Mouse (Mus musculus) cerebellum, adult 2 months (tissue): ENCODE measurements around the gene Capn8. TPM values are rescaled to one million over a fixed set of nuclear protein-coding genes. Genes with fewer than 3 reads are reported as not detected.

Experiments used
- DNase-seq, 2 experiments: peaks; one replicate each; pipeline ENCODE4 v3.0.0; 2021
- H3K27ac ChIP-seq: fragments of 200-500 bp; 2 replicates; pipeline ENCODE4 v1.5.1; 2012; ENCODE audit warnings: low read length, control low read depth, inconsistent platforms; ENCODE audit not compliant: insufficient read depth
- H3K27me3 ChIP-seq: fragments of 200-500 bp; 2 replicates; pipeline ENCODE4 v1.6.1; 2012; ENCODE audit warnings: inconsistent platforms, mild to moderate bottlenecking, low read length, moderate library complexity; ENCODE audit not compliant: control insufficient read depth, insufficient read depth
- H3K4me1 ChIP-seq: fragments of 200-500 bp; 2 replicates; pipeline ENCODE4 v1.6.1; 2011; ENCODE audit warnings: low read length; ENCODE audit not compliant: control insufficient read depth, insufficient read depth
- H3K4me3 ChIP-seq: fragments of 200-500 bp; replicated peaks from 2 replicates; pipeline ENCODE3; 2011; ENCODE audit warnings: mild to moderate bottlenecking, low read depth, low read length, control low read depth; ENCODE audit not compliant: insufficient read depth
- CTCF ChIP-seq: fragments of 200-500 bp; IDR thresholded peaks from 2 replicates; pipeline ENCODE4 v1.5.1; 2011; ENCODE audit warnings: low read depth, mild to moderate bottlenecking, control low read depth, low read length, moderate library complexity, borderline replicate concordance; ENCODE audit not compliant: insufficient read depth
- POLR2A ChIP-seq: fragments of 200-500 bp; IDR thresholded peaks from 2 replicates; pipeline ENCODE4 v1.6.1; 2011; ENCODE audit warnings: low read length, control low read depth, borderline replicate concordance; ENCODE audit not compliant: insufficient read depth
- WGBS: fragments of 180-500 bp; shearing (Covaris S2); methylation state at CpG from one replicate; pipeline ENCODE4 v1.1.7; 2018; 5-methylcytosine and 5-hydroxymethylcytosine counted together
- polyA plus RNA-seq: library from polyadenylated mRNA; depleted of rRNA; stranded (reverse); fragments of >200 nt; gene quantifications from 2 replicates; pipeline ENCODE4 v1.2.3, GENCODE M21; 2012

Capn8 gene
- polyA plus RNA-seq, 1 experiment = 0.03 TPM

GRCm38 (mm10) chr1:182574666-182575049 lies 9.9 kb downstream of the Capn8 start:
- WGBS = 59% methylated on average over 4 of the region's 4 CpGs
- DNase-seq = no peak
- TF ChIP-seq CTCF (no peak), POLR2A (no peak)
- H3K27me3 ChIP-seq = no peaks in the 10 kb centered on the region; the same call in 1 of the 2 replicates
- H3K4me1 ChIP-seq = no peaks in the 10 kb centered on the region
- no peak overlapping the region for H3K27ac ChIP-seq
- H3K4me3 ChIP-seq = no peak overlapping the region

- DNase-seq = no peak
- Histone ChIP-seq H3K27ac (no peak overlapping the region), H3K4me3 (no peak overlapping the region), H3K4me1 (no peaks in the 10 kb centered on the region), H3K27me3 (no peaks in the 10 kb centered on the region; the same call in 1 of the 2 replicates)
- whole genome bisulfite sequencing = 38% methylated on average over 6 of the region's 6 CpGs
- TF ChIP-seq CTCF (no peak), POLR2A (no peak)
Observed at GRCm38 (mm10) chr1:182584169-182584568, 19.4 kb downstream of the Capn8 start.

GRCm38 (mm10) chr1:182585162-182585840 lies 20.5 kb downstream of the Capn8 start:
- no peak overlapping the region for H3K27ac ChIP-seq
- WGBS = 24% methylated on average over 16 of the region's 16 CpGs
- no peaks in the 10 kb centered on the region; the same call in 1 of the 2 replicates for H3K27me3 ChIP-seq
- H3K4me3 ChIP-seq = no peak overlapping the region
- TF ChIP-seq POLR2A (no peak), CTCF (no peak)
- no peaks in the 10 kb centered on the region for H3K4me1 ChIP-seq
- DNase-seq = no peak

- no peaks in the 10 kb centered on the region; the same call in 1 of the 2 replicates for H3K27me3 ChIP-seq
- H3K4me3 ChIP-seq = no peak overlapping the region
- no peaks in the 10 kb centered on the region for H3K4me1 ChIP-seq
- no peak for TF ChIP-seq CTCF
- no peak for DNase-seq
- 89% methylated on average over 4 of the region's 4 CpGs for WGBS
- H3K27ac ChIP-seq = no peak overlapping the region
Observed at GRCm38 (mm10) chr1:182587706-182588105, 22.9 kb downstream of the Capn8 start.

- no peaks in the 10 kb centered on the region for H3K4me1 ChIP-seq
- no peak overlapping the region for H3K27ac ChIP-seq
- no peaks in the 10 kb centered on the region for H3K27me3 ChIP-seq
- 37% methylated on average over 7 of the region's 7 CpGs for WGBS
- DNase-seq = no peak
- H3K4me3 ChIP-seq = no peak overlapping the region
- TF ChIP-seq POLR2A (no peak), CTCF (no peak)
Observed at GRCm38 (mm10) chr1:182591491-182591890, 26.7 kb downstream of the Capn8 start.

DNA sequence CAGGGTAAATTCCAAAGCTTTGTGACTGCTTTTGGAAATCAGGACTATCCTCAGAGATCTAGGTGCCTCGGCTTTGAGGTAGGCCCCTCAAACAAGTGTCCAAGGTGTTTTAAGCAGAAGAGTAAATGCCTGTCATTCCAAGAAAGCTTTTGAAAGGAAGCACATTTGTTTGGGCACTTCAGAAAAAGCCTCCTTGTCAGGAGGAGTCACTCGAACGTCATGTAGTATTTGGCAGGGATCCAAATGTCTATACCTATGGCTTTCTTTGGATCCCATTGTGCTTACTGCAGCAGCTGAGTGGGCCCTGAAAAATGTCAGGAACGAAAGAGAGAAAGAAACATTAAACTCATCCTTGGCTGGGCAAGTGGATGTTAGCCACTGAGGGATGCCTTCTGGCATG lies 27.6 kb downstream of the Capn8 start:
- Histone ChIP-seq H3K27ac (no peak overlapping the region), H3K27me3 (no peaks in the 10 kb centered on the region), H3K4me1 (no peaks in the 10 kb centered on the region), H3K4me3 (no peak overlapping the region)
- TF ChIP-seq CTCF = no peak
- TF ChIP-seq POLR2A = no peak
- no peak for DNase-seq
- 57% methylated on average over 4 of the region's 4 CpGs for WGBS

DNA sequence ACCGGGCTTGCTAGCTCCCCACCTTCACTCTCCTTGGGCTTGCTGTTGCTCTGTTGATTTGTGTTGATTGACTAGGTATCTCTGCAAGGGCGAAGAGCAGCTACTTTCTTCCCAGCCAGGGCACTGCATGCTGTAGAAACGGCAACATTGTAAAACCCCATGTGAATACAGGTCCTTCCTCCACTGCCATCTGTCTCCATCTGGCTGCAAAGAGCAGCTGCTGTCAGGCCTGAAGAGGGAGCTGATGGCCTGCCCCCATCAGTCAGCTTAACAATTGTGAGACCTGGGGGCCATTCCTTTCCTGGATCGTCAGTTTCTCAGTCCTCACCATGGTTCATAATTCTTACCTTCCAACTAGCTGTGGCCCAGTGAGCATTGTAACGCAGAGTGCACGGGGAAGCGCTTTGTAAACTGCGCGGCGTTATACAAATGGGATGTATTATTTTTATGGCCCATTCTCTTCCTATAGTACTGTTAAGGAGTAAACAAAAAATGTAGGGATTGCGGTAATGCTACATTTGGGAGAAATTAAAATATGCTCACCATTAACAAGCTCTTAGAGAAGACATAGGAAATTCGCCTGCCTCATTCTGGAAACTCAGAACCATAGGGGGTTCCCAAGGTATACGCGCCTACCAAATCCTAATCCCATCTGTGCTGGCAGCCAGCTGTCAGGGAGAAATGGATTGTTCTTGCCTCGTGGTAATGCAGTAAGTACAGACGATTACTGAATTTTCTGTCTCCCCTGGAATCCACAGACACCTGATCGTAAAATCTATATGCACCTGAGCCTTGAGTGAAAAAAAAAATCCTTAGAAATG lies 40.7 kb downstream of the Capn8 start:
- peaks cover 5% of the 10 kb centered on the region; the same call in 1 of the 2 replicates for H3K4me1 ChIP-seq
- H3K27me3 ChIP-seq = no peaks in the 10 kb centered on the region
- no peak overlapping the region for H3K27ac ChIP-seq
- H3K4me3 ChIP-seq = no peak overlapping the region
- 68% methylated on average over 17 of the region's 17 CpGs for WGBS
- DNase-seq = no peak
- TF ChIP-seq POLR2A (no peak), CTCF (no peak)
